Comparison of ENCODE assay signal across 14 mouse cellular contexts in the genomic region with DNA sequence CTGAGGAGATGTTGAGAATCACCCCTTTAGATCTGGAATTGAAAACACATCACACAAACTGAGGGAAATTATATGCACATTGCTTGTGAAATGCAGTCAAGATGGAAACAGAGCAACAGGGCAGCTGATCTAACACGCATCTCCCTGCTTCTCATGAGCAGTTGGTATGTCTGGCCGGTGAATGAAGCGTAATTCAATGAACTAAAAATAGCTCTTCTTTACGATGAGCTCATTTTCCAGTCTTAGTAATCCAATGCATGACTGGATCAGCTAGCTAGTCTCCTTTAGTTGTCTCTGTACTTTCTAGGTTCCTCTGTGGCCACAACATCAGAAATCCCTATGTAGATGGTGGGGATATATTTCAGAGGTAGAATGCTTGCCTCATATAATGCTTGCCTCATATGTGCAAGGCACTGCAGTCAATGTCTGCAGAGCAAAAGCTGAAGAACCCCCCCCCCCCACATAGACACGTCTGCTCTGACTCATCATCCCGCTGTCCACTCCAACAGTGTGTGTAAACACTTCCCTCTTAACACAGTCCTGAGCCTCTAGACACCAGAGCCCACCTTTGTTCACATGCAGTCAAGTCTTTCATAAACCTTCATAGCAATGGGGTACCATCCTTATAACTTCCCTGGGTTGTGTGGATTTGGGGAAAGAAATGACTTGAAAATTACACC. TPM values are rescaled to one million over a fixed set of nuclear protein-coding genes. Genes with fewer than 3 reads are reported as not detected.
DNase-seq lines count a peak whose midpoint lies in the region; ATAC-seq and TF ChIP-seq lines count a peak whose summit lies in the region.
"Had no signal": no experiment of that assay in that cellular context is flagged by ENCODE, and none has a peak within 500 bp of the region (broad histone marks: within the 10 kb centered on the region; RNA-seq: fewer than 3 reads in every experiment).

No protein-coding gene starts in this region.

- 0 out of 2 replicates have a peak, but pooled peaks cover 2% of the 10 kb centered on the region for H3K36me3 ChIP-seq in liver, adult 2 months (ENCODE audit: control insufficient read depth, insufficient read depth, low read length)
- H3K36me3 ChIP-seq in forebrain, embryonic 16.5 days (ENCODE audit: control insufficient read depth, insufficient read depth): no peaks in the 10 kb centered on the region

- H3K9ac ChIP-seq in liver, adult 2 months (ENCODE audit: low read depth, low read length): no peak overlapping the region
- no peak overlapping the region for H3K9ac ChIP-seq in forebrain, embryonic 16.5 days (replicated peaks; ENCODE audit: low read depth, low read length)
- H3K9ac ChIP-seq: liver, embryonic 14.5 days had no signal

- no peaks in the 10 kb centered on the region for H3K9me3 ChIP-seq in forebrain, embryonic 16.5 days (ENCODE audit: control insufficient read depth, low read length)

- no peaks in the 10 kb centered on the region for H3K27me3 ChIP-seq in liver, adult 2 months (ENCODE audit: control insufficient read depth, insufficient read depth, low read length)
- no peaks in the 10 kb centered on the region for H3K27me3 ChIP-seq in forebrain, embryonic 16.5 days (replicated peaks; ENCODE audit: control insufficient read depth, insufficient read depth, low read length)

- no peak for DNase-seq in cerebellum, adult 11 months
- DNase-seq in liver, adult 2 months (ENCODE audit: extremely low read depth, low read depth, low spot score): no peak
- DNase-seq in liver: no peak
- DNase-seq in retina, postnatal 1 day: peak; percentile 72
- DNase-seq in spleen, postnatal 36 days (ENCODE audit: low spot score in 2 of 2): no peak
- DNase-seq in lung, postnatal 4 days: no peak

- H3K4me1 ChIP-seq in liver, adult 2 months (ENCODE audit: control insufficient read depth, insufficient read depth, low read length): peaks cover 47% of the 10 kb centered on the region
- peaks cover 33% of the 10 kb centered on the region for H3K4me1 ChIP-seq in forebrain, embryonic 16.5 days (replicated peaks; ENCODE audit: control insufficient read depth, insufficient read depth, low read length)

- peak overlapping the region; percentile 37 for H3K27ac ChIP-seq in liver, adult 2 months (replicated peaks; ENCODE audit: insufficient read depth, low read depth, low read length)
- H3K27ac ChIP-seq in forebrain, embryonic 16.5 days (ENCODE audit: low read length): peak overlapping the region; percentile 3; the same call in 1 of the 2 replicates
- H3K27ac ChIP-seq: liver, embryonic 14.5 days had no signal

- H3K4me3 ChIP-seq in liver, adult 2 months (ENCODE audit: insufficient read depth, low read depth, low read length): no peak overlapping the region
- no peak overlapping the region for H3K4me3 ChIP-seq in forebrain, embryonic 16.5 days (replicated peaks; ENCODE audit: low read length)
- H3K4me3 ChIP-seq: layer of hippocampus, adult 2 months had no signal

- no peak for TF ChIP-seq CTCF in liver, adult 2 months (IDR thresholded peaks at IDR 0.05; ENCODE audit: low read depth, low read length)

- WGBS in liver, adult 2 months: 59% methylated on average over 6 of the region's 6 CpGs
- 44% methylated on average over 6 of the region's 6 CpGs for WGBS in forebrain, embryonic 16.5 days

- peak; percentile 72 for ATAC-seq in cerebellum, adult (ENCODE audit: insufficient number of reproducible peaks, low FRiP score, low TSS enrichment)
- ATAC-seq in forebrain, embryonic 16.5 days: no peak
- ATAC-seq: activated CD4-positive, CD25-positive, alpha-beta regulatory T cell, adult 4 months had no signal

- H3K79me2 ChIP-seq in liver, adult 2 months (ENCODE audit: control insufficient read depth, insufficient read depth, low read length): peaks cover 2% of the 10 kb centered on the region; the same call in 1 of the 2 replicates

- TF ChIP-seq POLR2A in liver, adult 2 months (IDR thresholded peaks at IDR 0.05; ENCODE audit: extremely low read depth, insufficient read depth, low read length): no peak

- no peak overlapping the region for H3K4me2 ChIP-seq in forebrain, embryonic 16.5 days (ENCODE audit: low read length)

RNA-seq across cellular contexts. Expression of gene Alkbh3, which starts 34.9 kb away (rescaled TPM):
- total RNA-seq in liver, adult 2 months (2014; rRNA removed): 24.9 and 27.9 TPM in 2 replicates
- polyA plus RNA-seq in liver, adult 2 months (2012; rRNA removed): 33.0 and 33.6 TPM in 2 replicates
- 55.1 and 57.4 TPM in 2 replicates for polyA plus RNA-seq in forebrain, embryonic 16.5 days (2015; fragmentation: Nextera tagmentation; extraction: Ambion mirVana)

RNA-seq across cellular contexts. Expression of gene Gm27027, which starts 49.4 kb away (rescaled TPM):
- total RNA-seq in liver, adult 2 months (2014; rRNA removed): not detected in 2 replicates
- not detected in 2 replicates for polyA plus RNA-seq in liver, adult 2 months (2012; rRNA removed)
- not detected in 2 replicates for polyA plus RNA-seq in forebrain, embryonic 16.5 days (2015; fragmentation: Nextera tagmentation; extraction: Ambion mirVana)
- total RNA-seq: gastrocnemius, postnatal 4 days; layer of hippocampus, adult 2 months had no signal
- polyA plus RNA-seq: activated CD4-positive, CD25-positive, alpha-beta regulatory T cell, adult 4 months; C2C12; liver, embryonic 14.5 days; spleen, adult 2 months had no signal
